Mouse (Mus musculus): ENCODE measurements around the gene Epb41l5. TPM values are rescaled to one million over a fixed set of nuclear protein-coding genes. Genes with fewer than 3 reads are reported as not detected.

Gene Epb41l5
- polyA plus RNA-seq, 1 experiment, result not detected

GRCm38 (mm10) chr1:119532165-119532564 is 116.6 kb downstream of the Epb41l5 start:
- Histone ChIP-seq H3K4me1 (ENCODE audit: control insufficient read depth, insufficient read depth, low read length) (peaks cover 1% of the 10 kb centered on the region), H3K27ac (ENCODE audit: insufficient read depth, low read depth, low read length) (no peak overlapping the region), H3K4me3 (ENCODE audit: insufficient read depth, low read depth, low read length) (no peak overlapping the region)
- 100% methylated on average over 6 of the region's 6 CpGs for WGBS
- TF ChIP-seq POLR2A (IDR thresholded peaks at IDR 0.05; ENCODE audit: insufficient read depth, low read depth, low read length), result no peak
- TF ChIP-seq CTCF (IDR thresholded peaks at IDR 0.05; ENCODE audit: insufficient read depth, low read depth, low read length), result no peak

- no peak for TF ChIP-seq POLR2A (IDR thresholded peaks at IDR 0.05; ENCODE audit: insufficient read depth, low read depth, low read length)
- no peak for TF ChIP-seq CTCF (IDR thresholded peaks at IDR 0.05; ENCODE audit: insufficient read depth, low read depth, low read length)
- WGBS, result 89% methylated on average over 13 of the region's 13 CpGs
- Histone ChIP-seq H3K4me1 (ENCODE audit: control insufficient read depth, insufficient read depth, low read length) (peaks cover 13% of the 10 kb centered on the region), H3K4me3 (ENCODE audit: insufficient read depth, low read depth, low read length) (no peak overlapping the region), H3K27ac (ENCODE audit: insufficient read depth, low read depth, low read length) (no peak overlapping the region)
Observed at GRCm38 (mm10) chr1:119530941-119531340, 117.9 kb downstream of the Epb41l5 start.

- WGBS, result 2% methylated on average over 82 of the region's 82 CpGs
- TF ChIP-seq CTCF (IDR thresholded peaks at IDR 0.05; ENCODE audit: insufficient read depth, low read depth, low read length), result no peak
- TF ChIP-seq POLR2A (IDR thresholded peaks at IDR 0.05; ENCODE audit: insufficient read depth, low read depth, low read length), result peak; percentile 55
- H3K4me3 ChIP-seq (ENCODE audit: insufficient read depth, low read depth, low read length), result peak within 1 kb of the TSS; percentile 84
- H3K4me1 ChIP-seq (ENCODE audit: control insufficient read depth, insufficient read depth, low read length), result peaks cover 31% of the 10 kb centered on the region
- peak within 1 kb of the TSS; percentile 80 for H3K27ac ChIP-seq (ENCODE audit: insufficient read depth, low read depth, low read length)
Observed at GRCm38 (mm10) chr1:119525689-119526591, 122.9 kb downstream of the Epb41l5 start, which contains the start of gene Tmem185b. TSS of gene Tmem185b (plus strand) at chr1:119526160.

- WGBS, result 16% methylated on average over 5 of the region's 5 CpGs
- TF ChIP-seq CTCF (IDR thresholded peaks at IDR 0.05; ENCODE audit: insufficient read depth, low read depth, low read length) (no peak), POLR2A (IDR thresholded peaks at IDR 0.05; ENCODE audit: insufficient read depth, low read depth, low read length) (no peak)
- Histone ChIP-seq H3K4me1 (ENCODE audit: control insufficient read depth, insufficient read depth, low read length) (peaks cover 31% of the 10 kb centered on the region), H3K4me3 (ENCODE audit: insufficient read depth, low read depth, low read length) (peak overlapping the region; percentile 84), H3K27ac (ENCODE audit: insufficient read depth, low read depth, low read length) (no peak overlapping the region)
Observed at GRCm38 (mm10) chr1:119525004-119525444, 123.8 kb downstream of the Epb41l5 start.

GRCm38 (mm10) chr1:119523826-119524225 is 125.0 kb downstream of the Epb41l5 start:
- Histone ChIP-seq H3K27ac (ENCODE audit: insufficient read depth, low read depth, low read length) (no peak overlapping the region), H3K4me1 (ENCODE audit: control insufficient read depth, insufficient read depth, low read length) (peaks cover 31% of the 10 kb centered on the region), H3K4me3 (ENCODE audit: insufficient read depth, low read depth, low read length) (no peak overlapping the region)
- TF ChIP-seq CTCF (IDR thresholded peaks at IDR 0.05; ENCODE audit: insufficient read depth, low read depth, low read length) (no peak), POLR2A (IDR thresholded peaks at IDR 0.05; ENCODE audit: insufficient read depth, low read depth, low read length) (no peak)
- WGBS, result 98% methylated on average over 7 of the region's 7 CpGs

GRCm38 (mm10) chr1:119523369-119523768 is 125.4 kb downstream of the Epb41l5 start:
- H3K4me3 ChIP-seq (ENCODE audit: insufficient read depth, low read depth, low read length), result no peak overlapping the region
- no peak overlapping the region for H3K27ac ChIP-seq (ENCODE audit: insufficient read depth, low read depth, low read length)
- TF ChIP-seq CTCF (IDR thresholded peaks at IDR 0.05; ENCODE audit: insufficient read depth, low read depth, low read length) (no peak), POLR2A (IDR thresholded peaks at IDR 0.05; ENCODE audit: insufficient read depth, low read depth, low read length) (no peak)
- H3K4me1 ChIP-seq (ENCODE audit: control insufficient read depth, insufficient read depth, low read length), result peaks cover 31% of the 10 kb centered on the region
- WGBS, result 84% methylated on average over 7 of the region's 7 CpGs

GRCm38 (mm10) chr1:119522726-119523125 is 126.1 kb downstream of the Epb41l5 start:
- WGBS, result 84% methylated on average over 4 of the region's 4 CpGs
- no peak overlapping the region for H3K27ac ChIP-seq (ENCODE audit: insufficient read depth, low read depth, low read length)
- no peak overlapping the region for H3K4me3 ChIP-seq (ENCODE audit: insufficient read depth, low read depth, low read length)
- TF ChIP-seq CTCF (IDR thresholded peaks at IDR 0.05; ENCODE audit: insufficient read depth, low read depth, low read length) (no peak), POLR2A (IDR thresholded peaks at IDR 0.05; ENCODE audit: insufficient read depth, low read depth, low read length) (no peak)
- H3K4me1 ChIP-seq (ENCODE audit: control insufficient read depth, insufficient read depth, low read length), result peaks cover 36% of the 10 kb centered on the region

GRCm38 (mm10) chr1:119521681-119522080 is 127.1 kb downstream of the Epb41l5 start:
- H3K27ac ChIP-seq (ENCODE audit: insufficient read depth, low read depth, low read length), result no peak overlapping the region
- 86% methylated on average over 7 of the region's 7 CpGs for WGBS
- peaks cover 30% of the 10 kb centered on the region for H3K4me1 ChIP-seq (ENCODE audit: control insufficient read depth, insufficient read depth, low read length)
- TF ChIP-seq POLR2A (IDR thresholded peaks at IDR 0.05; ENCODE audit: insufficient read depth, low read depth, low read length), result no peak
- no peak for TF ChIP-seq CTCF (IDR thresholded peaks at IDR 0.05; ENCODE audit: insufficient read depth, low read depth, low read length)
- H3K4me3 ChIP-seq (ENCODE audit: insufficient read depth, low read depth, low read length), result no peak overlapping the region

GRCm38 (mm10) chr1:119521029-119521428 is 127.8 kb downstream of the Epb41l5 start:
- no peak overlapping the region for H3K4me3 ChIP-seq (ENCODE audit: insufficient read depth, low read depth, low read length)
- 77% methylated on average over 2 of the region's 2 CpGs for WGBS
- H3K4me1 ChIP-seq (ENCODE audit: control insufficient read depth, insufficient read depth, low read length), result peaks cover 24% of the 10 kb centered on the region
- H3K27ac ChIP-seq (ENCODE audit: insufficient read depth, low read depth, low read length), result no peak overlapping the region
- no peak for TF ChIP-seq POLR2A (IDR thresholded peaks at IDR 0.05; ENCODE audit: insufficient read depth, low read depth, low read length)
- TF ChIP-seq CTCF (IDR thresholded peaks at IDR 0.05; ENCODE audit: insufficient read depth, low read depth, low read length), result no peak

Data from olfactory bulb, adult 2 months (tissue).